Mouse (Mus musculus) bone marrow, adult 2 months (tissue): ENCODE data around the gene Traf2.

ENCODE experiments used
- CTCF ChIP-seq: fragments of 200-500 bp; IDR thresholded peaks from 2 replicates; pipeline ENCODE4 v1.5.1; 2011; ENCODE audit warnings: low read length, control low read depth; ENCODE audit not compliant: control insufficient read depth, insufficient read depth
- POLR2A ChIP-seq: fragments of 200-500 bp; IDR thresholded peaks from 2 replicates; pipeline ENCODE4 v1.6.1; 2011; ENCODE audit warnings: low read depth, mild to moderate bottlenecking, control low read depth, low read length, borderline replicate concordance; ENCODE audit not compliant: control insufficient read depth

- TF ChIP-seq CTCF, result peak; percentile 36
- TF ChIP-seq POLR2A, result no peak
These were observed 36.8 kb downstream of the Traf2 start for GRCm38 (mm10) chr2:25509912-25510311.
